Mouse (Mus musculus): ENCODE data around the gene Retnlb.

DNA sequence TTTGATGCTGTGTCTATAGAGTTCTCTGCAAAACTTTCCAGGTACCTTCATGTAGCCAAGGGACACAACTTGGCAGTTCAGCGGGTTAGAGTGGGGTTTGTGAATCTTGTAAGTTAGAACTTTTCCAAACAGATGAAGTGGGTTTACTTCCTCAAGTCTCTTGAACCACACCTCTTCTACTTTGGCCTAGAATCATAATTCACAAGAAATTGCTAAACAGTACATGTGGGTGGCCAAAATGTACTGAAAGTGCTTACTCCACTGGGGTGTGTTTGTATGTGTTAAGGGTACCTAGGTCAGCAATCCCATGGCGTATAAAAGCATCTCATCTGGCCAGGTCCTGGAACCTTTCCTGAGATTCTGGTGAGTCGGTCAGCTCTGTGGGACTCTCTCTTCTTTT lies 25.6 kb downstream of the Retnlb start, which contains the start of gene Retnla:
- no peak for TF ChIP-seq CTCF (IDR thresholded peaks at IDR 0.05; ENCODE audit: control insufficient read depth, insufficient read depth, low read length)
- no peak for TF ChIP-seq POLR2A (IDR thresholded peaks at IDR 0.05; ENCODE audit: borderline replicate concordance, control insufficient read depth, low read depth, low read length)
